Mouse (Mus musculus) hindbrain, embryonic 15.5 days (tissue): ENCODE results near the gene Tulp1. TPM values are rescaled to one million over a fixed set of nuclear protein-coding genes. Genes with fewer than 3 reads are reported as not detected.
"Not testable (repeated sequence)": the region's sequence is repeated elsewhere in the genome, so short reads cannot be mapped to it uniquely, and the experiment has no call there.

Experiments
- ATAC-seq: fragments of 200-750 bp; cut with Nextera tagmentation; 2 replicates; pipeline ENCODE4 v1.8.0; 2017; ENCODE audit warnings: low read depth, moderate number of reproducible peaks, moderate TSS enrichment; ENCODE audit not compliant: low FRiP score
- H3K27ac ChIP-seq: fragments of 300-500 bp; sonication (generic); replicated peaks from 2 replicates; pipeline ENCODE4 v1.5.1; 2015; ENCODE audit warnings: mild to moderate bottlenecking, inconsistent platforms
- H3K27me3 ChIP-seq: fragments of 300-500 bp; sonication (generic); 2 replicates; pipeline ENCODE4 v1.6.1; 2015; ENCODE audit warnings: control low read depth, inconsistent platforms
- H3K36me3 ChIP-seq: fragments of 300-500 bp; sonication (generic); 2 replicates; pipeline ENCODE4 v1.6.1; 2015; ENCODE audit warnings: control low read depth, inconsistent platforms
- H3K4me1 ChIP-seq: fragments of 300-500 bp; sonication (generic); replicated peaks from 2 replicates; pipeline ENCODE4 v1.6.1; 2015; ENCODE audit warnings: control low read depth, inconsistent platforms
- H3K4me2 ChIP-seq: fragments of 300-500 bp; sonication (generic); 2 replicates; pipeline ENCODE4 v1.6.1; 2015; ENCODE audit warnings: moderate library complexity, mild to moderate bottlenecking, inconsistent platforms
- H3K4me3 ChIP-seq: fragments of 300-500 bp; sonication (generic); 2 replicates; pipeline ENCODE4 v1.5.1; 2015; ENCODE audit warnings: mild to moderate bottlenecking, inconsistent platforms
- H3K9ac ChIP-seq: fragments of 300-500 bp; sonication (generic); 2 replicates; pipeline ENCODE4 v1.6.1; 2015; ENCODE audit warnings: inconsistent platforms
- H3K9me3 ChIP-seq: fragments of 300-500 bp; sonication (generic); 2 replicates; pipeline ENCODE4 v1.6.1; 2016; ENCODE audit warnings: control low read depth, inconsistent platforms
- WGBS: fragments of 180-500 bp; shearing (Covaris S2); methylation state at CpG from one replicate; pipeline ENCODE4 v1.1.7; 2015; 5-methylcytosine and 5-hydroxymethylcytosine counted together
- polyA plus RNA-seq: library from polyadenylated mRNA; unstranded; fragments of >200 nt; fragmentation: Nextera tagmentation; extraction: Ambion mirVana; gene quantifications from 2 replicates; pipeline ENCODE4 v1.2.1, GENCODE M21; 2015

Tulp1 gene
- polyA plus RNA-seq = 1.5 and 1.7 TPM in 2 replicates

DNA sequence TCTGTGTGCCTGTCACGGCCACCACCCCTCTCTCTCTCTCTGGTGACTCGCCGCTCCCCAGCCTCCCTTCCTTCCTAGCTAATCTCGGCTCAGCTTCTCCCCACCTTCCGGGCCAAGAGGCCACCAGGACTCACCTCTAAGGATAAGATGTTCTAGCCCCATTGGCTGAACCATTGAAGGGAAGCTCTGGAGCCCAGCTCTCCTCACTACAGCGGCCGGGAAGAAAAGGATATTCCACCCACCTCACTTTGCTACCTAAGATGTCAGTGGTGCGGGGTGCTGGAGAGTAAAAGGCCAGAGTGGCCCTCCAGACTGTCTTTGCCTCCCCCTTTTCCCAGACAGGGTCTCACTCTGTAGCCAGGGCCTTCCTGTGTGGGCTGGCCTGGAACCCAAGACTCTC, at the start of gene Tulp1:
Tulp1 (minus strand) TSS at position 101 of the 400 bp plus-strand sequence.
- no peaks in the 10 kb centered on the region for H3K36me3 ChIP-seq
- WGBS = 33% methylated on average over 8 of the region's 8 CpGs
- H3K9ac ChIP-seq = no peak within 1 kb of the TSS
- H3K27ac ChIP-seq = no peak within 1 kb of the TSS
- peak within 1 kb of the TSS; percentile 5; the same call in 1 of the 2 replicates for H3K4me3 ChIP-seq
- peaks cover 24% of the 10 kb centered on the region for H3K4me1 ChIP-seq
- no peaks in the 10 kb centered on the region for H3K9me3 ChIP-seq
- H3K27me3 ChIP-seq = peaks cover 56% of the 10 kb centered on the region
- ATAC-seq = no peak
- peak within 1 kb of the TSS; percentile 39 for H3K4me2 ChIP-seq

DNA sequence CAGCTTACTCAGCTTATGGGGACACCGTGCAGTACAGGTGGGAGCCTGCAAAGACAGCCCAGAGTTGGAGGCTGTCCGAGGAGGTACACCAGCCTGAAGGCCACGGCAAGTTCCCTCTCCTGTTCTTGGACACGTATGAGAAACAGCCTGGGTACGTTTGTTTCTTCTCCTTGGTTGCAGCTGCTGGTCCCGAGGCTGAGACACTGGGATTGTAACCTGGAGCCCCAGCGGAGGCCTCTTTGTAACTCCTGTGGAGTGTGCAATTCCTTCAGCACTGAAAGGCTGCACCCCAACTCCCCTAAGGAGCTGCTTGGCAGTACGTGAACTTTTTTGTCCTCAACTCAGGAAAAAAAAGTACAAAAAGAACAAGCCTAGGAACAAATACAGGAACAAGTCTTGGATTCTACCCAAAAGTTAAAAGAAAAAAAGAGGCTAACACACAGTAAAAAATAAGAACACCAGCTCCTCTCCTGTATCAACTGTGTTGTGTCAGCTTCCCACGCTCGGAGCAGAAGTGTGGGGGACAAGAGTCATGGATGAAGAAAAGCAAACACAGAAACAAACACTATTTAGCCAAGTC, 46.4 kb upstream of the Tulp1 start:
- no peak for ATAC-seq
- H3K4me1 ChIP-seq = no peaks in the 10 kb centered on the region
- H3K9ac ChIP-seq = no peak overlapping the region
- WGBS = 84% methylated on average over 10 of the region's 10 CpGs
- no peaks in the 10 kb centered on the region for H3K9me3 ChIP-seq
- H3K27ac ChIP-seq = no peak overlapping the region
- no peaks in the 10 kb centered on the region for H3K36me3 ChIP-seq
- no peak overlapping the region for H3K4me3 ChIP-seq
- no peaks in the 10 kb centered on the region for H3K27me3 ChIP-seq
- no peak overlapping the region for H3K4me2 ChIP-seq

DNA sequence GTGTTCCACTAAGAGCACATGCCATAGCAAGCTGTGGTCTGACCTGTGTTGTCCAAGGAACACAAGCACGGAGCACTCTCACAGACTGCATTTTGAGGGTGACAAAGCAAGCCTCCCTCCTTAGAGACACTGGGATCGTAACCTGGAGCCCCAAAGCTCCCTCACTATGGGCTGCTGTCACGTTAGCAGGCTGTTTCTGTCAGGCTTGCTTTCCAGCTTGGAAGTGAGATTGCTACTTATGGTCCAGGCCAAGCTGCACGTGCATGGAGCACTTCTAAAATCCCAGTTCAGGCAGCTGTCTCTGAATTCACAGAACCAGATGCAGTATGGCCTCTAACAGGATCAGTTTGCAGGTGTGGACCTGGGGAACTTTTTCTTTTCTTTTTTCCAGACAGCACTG, 45.7 kb upstream of the Tulp1 start:
- Histone ChIP-seq H3K4me1 (no peaks in the 10 kb centered on the region), H3K27me3 (no peaks in the 10 kb centered on the region), H3K4me3 (no peak overlapping the region), H3K9me3 (no peaks in the 10 kb centered on the region), H3K27ac (no peak overlapping the region), H3K4me2 (no peak overlapping the region), H3K9ac (no peak overlapping the region), H3K36me3 (no peaks in the 10 kb centered on the region)
- no peak for ATAC-seq
- WGBS = 89% methylated on average over 4 of the region's 4 CpGs

DNA sequence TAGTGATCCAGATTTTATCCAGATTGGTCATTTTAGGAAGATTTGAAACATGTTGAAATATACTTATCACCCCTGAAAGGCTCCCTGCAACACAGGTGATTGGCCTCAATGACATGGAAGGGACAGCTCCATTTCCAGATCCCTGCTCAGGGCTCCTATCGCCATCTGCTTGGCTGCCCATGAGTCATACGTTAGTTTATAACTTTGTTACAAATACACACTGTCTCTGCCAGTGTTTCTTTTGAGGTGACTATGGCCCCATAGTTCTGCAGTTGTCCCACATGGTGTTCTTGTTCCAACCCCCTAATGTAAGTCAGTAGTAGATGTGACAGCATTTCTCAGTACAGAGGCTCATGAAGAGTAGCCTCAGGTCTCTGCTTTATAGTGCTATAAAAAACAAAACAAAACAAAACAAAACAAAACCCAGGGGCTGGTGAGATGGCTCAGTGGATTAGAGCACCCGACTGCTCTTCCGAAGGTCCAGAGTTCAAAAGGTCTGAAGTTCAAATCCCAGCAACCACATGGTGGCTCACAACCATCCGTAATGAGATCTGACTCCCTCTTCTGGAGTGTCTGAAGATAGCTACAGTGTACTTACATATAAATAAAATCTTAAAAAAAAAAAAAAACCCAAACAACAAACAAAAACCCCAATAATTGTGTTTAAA, 43.4 kb upstream of the Tulp1 start:
- no peak for ATAC-seq
- Histone ChIP-seq H3K4me2 (no peak overlapping the region), H3K27me3 (no peaks in the 10 kb centered on the region), H3K9me3 (no peaks in the 10 kb centered on the region), H3K4me1 (no peaks in the 10 kb centered on the region), H3K4me3 (no peak overlapping the region), H3K36me3 (no peaks in the 10 kb centered on the region), H3K9ac (no peak overlapping the region), H3K27ac (no peak overlapping the region)
- 85% methylated on average over 5 of the region's 5 CpGs for WGBS

DNA sequence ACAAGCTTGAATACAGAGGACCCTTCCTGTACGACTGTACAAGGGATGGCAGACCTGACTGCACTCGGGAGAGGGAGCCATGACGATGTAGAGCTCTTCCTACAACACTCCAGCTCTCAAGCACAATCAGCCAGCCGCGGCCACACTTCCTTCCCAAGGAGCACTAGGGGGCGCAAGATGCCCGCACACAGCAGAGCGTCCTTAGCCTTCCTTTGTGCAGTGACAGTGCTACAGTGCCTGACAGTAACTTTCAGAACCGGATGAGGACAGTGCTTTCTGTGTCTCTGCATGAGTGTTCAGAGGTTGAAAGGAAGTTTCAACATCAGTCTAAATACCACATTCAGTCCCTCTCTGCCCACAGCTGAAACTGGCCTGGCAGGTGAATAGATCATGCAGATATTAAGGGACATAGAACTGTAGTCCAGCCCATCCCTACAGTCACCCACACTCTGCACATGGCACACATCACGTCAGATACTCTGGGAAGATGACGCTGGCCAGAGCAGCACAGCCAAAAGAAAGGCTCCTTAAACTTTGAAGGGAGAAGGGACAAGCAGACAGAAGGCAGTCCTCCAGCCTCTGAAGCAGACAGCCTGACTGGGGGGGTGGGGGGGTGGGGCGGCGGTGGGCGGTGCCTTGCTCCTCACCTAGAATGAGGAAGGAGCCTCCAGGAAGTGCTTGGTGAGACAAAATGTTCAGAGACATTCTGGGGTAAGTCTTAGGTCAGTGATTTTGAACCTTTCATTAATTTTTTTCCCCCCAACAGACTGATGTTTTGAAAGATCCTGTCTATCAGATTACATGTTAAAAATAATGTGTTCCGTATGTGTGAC, 42.6 kb upstream of the Tulp1 start:
- peak; percentile 84; the same call in 1 of the 2 replicates for ATAC-seq
- Histone ChIP-seq H3K4me1 (no peaks in the 10 kb centered on the region), H3K27ac (no peak overlapping the region), H3K9ac (no peak overlapping the region), H3K27me3 (no peaks in the 10 kb centered on the region), H3K4me3 (no peak overlapping the region), H3K36me3 (no peaks in the 10 kb centered on the region), H3K9me3 (no peaks in the 10 kb centered on the region), H3K4me2 (no peak overlapping the region)
- 43% methylated on average over 15 of the region's 15 CpGs for WGBS

DNA sequence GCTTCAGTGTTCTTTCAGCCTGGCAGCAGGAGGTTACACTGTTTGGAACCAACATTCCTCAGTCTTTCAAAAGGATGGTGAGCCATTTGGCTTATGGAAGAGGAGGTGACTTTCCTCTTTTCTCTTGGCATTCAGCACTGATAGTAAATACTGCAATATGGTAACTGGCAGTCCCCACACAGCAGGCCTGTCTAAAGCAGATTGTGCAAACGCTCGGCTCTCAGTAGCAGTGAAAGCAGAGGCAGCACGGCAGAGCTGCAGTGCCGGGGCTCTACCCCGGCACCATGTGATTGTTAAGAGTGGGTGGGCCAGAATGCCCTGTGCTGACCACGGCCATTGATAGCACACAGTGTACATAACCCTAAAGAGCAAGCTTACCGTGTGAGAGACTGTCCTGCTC, 41.4 kb upstream of the Tulp1 start:
- Histone ChIP-seq H3K27me3 (no peaks in the 10 kb centered on the region), H3K4me1 (no peaks in the 10 kb centered on the region), H3K9ac (no peak overlapping the region), H3K36me3 (no peaks in the 10 kb centered on the region), H3K9me3 (no peaks in the 10 kb centered on the region), H3K4me3 (no peak overlapping the region), H3K4me2 (no peak overlapping the region), H3K27ac (no peak overlapping the region)
- WGBS = 87% methylated on average over 7 of the region's 7 CpGs
- no peak for ATAC-seq

DNA sequence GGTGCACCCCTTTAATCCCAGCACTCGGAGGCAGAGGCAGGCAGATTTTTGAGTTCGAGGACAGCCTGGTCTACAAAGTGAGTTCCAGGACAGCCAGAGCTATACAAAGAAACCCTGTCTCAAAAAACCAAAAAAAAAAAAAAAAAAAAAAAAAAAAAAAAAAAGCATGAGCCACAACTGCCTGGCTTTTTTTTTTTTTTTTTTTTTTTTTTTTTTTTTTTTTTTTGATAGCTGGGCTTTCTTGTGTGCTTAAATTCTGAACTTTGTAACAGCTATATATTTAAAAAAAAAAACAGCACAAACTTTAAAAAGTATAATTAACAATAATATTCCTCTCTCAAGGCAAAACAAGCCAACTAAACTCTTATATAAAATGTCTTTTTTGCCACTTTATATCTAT, 39.7 kb upstream of the Tulp1 start:
- not testable (repeated sequence) for H3K4me3 ChIP-seq, ATAC-seq, H3K27ac ChIP-seq, H3K4me1 ChIP-seq, H3K9ac ChIP-seq, H3K4me2 ChIP-seq, H3K9me3 ChIP-seq, H3K36me3 ChIP-seq, H3K27me3 ChIP-seq
- 100% methylated on average over 2 of the region's 2 CpGs for WGBS

DNA sequence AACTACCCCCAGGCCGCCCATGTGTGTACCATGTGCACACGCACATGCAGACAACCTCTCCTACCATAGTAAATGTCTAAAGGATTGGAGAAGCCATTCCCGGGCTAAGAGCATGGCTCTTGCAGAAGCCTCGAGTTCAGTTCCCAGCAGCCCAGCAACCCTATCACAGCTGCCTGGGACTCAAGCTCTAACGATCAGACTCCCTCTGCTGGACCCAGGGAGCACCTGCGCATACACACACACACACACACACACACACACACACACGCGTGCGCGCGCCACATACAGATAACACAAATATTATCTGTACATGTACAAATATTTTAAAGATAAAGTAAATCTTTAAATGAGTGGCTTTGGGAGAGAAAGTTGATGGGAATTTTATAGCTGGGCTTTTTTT, 39.3 kb upstream of the Tulp1 start:
- WGBS = 98% methylated on average over 11 of the region's 11 CpGs
- H3K4me1 ChIP-seq = no peaks in the 10 kb centered on the region
- H3K27ac ChIP-seq = no peak overlapping the region
- H3K27me3 ChIP-seq = no peaks in the 10 kb centered on the region
- no peak overlapping the region for H3K4me3 ChIP-seq
- no peak overlapping the region for H3K4me2 ChIP-seq
- no peaks in the 10 kb centered on the region for H3K9me3 ChIP-seq
- no peak overlapping the region for H3K9ac ChIP-seq
- peaks cover 6% of the 10 kb centered on the region for H3K36me3 ChIP-seq
- ATAC-seq = no peak

DNA sequence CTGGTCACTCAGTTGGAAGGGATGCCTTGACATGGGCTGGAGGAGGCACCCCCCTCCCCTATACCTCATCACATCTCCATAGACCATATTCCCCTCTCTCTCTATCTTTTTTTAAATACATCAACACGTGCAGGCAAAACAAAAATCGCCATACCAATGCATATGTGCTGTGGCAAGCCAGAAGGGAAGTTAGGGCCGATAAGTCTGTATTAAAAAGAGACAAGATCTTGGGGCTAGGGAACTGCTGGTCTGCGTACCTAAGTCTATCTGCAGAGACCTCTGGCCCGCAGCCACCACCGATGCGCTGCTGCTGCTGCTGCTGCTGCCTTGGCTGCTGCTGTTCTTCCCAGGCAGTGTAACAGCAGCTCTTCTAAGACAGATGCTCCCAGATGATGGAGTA, 30.0 kb upstream of the Tulp1 start:
- Histone ChIP-seq H3K27me3 (no peaks in the 10 kb centered on the region), H3K9me3 (no peaks in the 10 kb centered on the region), H3K4me2 (no peak overlapping the region), H3K36me3 (peaks cover 19% of the 10 kb centered on the region), H3K4me3 (no peak overlapping the region), H3K27ac (no peak overlapping the region), H3K4me1 (no peaks in the 10 kb centered on the region), H3K9ac (no peak overlapping the region)
- WGBS = 79% methylated on average over 7 of the region's 7 CpGs
- no peak for ATAC-seq

DNA sequence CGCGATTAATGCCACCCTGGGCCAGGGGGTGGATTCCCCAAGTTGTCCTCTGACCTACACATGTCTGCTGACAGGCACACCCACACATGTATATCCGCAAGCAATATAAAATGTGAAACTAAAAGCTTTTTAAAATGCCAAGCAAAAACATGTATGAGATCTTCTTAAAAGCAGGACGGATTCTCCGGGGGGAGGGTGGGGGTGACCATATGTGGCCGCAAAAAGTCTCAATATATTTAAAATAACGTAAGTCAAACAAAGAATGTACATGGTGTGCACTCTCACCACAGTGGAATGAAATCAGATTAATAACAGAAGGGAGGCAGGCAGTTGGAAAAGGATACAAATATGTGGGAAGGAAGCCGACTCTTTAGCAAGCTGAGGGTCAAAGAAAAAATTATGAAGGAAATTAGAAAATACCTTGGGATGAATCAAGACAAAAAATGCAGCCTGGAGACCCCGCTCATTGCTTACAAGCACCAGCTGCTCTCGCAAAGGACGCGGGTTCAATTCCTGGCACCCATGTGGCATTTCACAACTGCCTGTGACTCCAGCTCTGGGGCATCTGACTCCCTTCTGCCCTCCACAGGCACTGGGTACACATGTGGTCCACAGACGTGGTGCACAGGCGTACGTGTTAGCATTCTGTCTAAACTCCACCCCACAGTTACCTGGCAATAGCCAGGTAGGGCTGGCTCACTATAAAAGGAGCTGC, 29.2 kb upstream of the Tulp1 start:
- no peak overlapping the region for H3K9ac ChIP-seq
- H3K4me1 ChIP-seq = no peaks in the 10 kb centered on the region
- peaks cover 13% of the 10 kb centered on the region for H3K36me3 ChIP-seq
- H3K4me3 ChIP-seq = no peak overlapping the region
- 82% methylated on average over 15 of the region's 15 CpGs for WGBS
- no peaks in the 10 kb centered on the region for H3K27me3 ChIP-seq
- H3K27ac ChIP-seq = no peak overlapping the region
- no peak overlapping the region for H3K4me2 ChIP-seq
- ATAC-seq = no peak
- no peaks in the 10 kb centered on the region for H3K9me3 ChIP-seq

DNA sequence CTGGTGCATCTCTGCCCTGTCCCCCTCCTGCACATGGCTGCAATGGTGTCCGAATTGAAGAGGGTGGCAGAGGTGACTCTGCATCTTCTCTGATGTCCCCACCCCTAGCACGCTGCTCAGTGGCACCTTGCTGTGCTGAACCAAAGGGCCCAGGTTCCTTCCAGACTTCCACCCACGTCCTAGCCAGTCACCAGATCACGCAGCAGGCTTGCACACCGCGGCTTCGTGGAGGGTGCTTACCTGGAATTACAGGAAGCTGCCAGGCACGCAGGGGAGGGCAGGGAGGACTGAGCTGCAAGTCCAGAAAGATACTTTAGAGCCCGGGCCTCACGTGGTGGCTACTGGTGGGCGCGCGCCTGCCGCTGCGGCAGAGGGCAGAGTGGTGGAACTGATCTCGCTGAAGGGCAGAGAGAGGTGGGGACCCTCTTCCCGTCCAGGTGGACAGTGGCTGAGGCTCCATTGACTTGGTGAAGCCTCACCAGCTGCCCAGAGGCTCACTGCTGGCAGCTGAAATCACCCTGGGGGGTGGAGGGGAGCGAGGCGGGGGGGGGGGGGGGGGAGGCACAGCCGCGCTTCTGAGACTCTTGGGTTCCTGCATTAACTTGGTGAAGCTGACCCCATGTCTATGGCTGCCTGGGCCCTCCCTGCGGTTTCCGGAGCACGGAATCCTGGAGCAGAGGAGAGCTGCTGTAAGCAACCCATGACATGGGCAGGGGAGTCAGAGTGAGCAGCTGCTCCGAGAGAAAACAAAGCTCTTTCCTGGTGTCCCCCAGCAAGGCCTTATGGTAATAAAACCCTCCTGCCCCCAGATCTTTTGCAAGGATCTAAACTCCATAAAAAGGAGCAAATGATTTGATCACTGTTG, 26.8 kb upstream of the Tulp1 start:
- H3K4me2 ChIP-seq = peak overlapping the region; percentile 9; the same call in 1 of the 2 replicates

More for the DNA sequence above, 26.8 kb upstream of the Tulp1 start:
- Histone ChIP-seq H3K9ac (no peak overlapping the region), H3K4me3 (no peak overlapping the region), H3K27me3 (0 out of 2 replicates have a peak, but pooled peaks cover under 1% of the 10 kb centered on the region), H3K27ac (no peak overlapping the region), H3K9me3 (no peaks in the 10 kb centered on the region), H3K4me1 (peaks cover under 1% of the 10 kb centered on the region), H3K36me3 (no peaks in the 10 kb centered on the region)
- ATAC-seq = 0 out of 2 replicates have a peak, but pooled peaks have one; percentile 34
- WGBS = 12% methylated on average over 21 of the region's 25 CpGs
